Mouse (Mus musculus) stomach, embryonic 16.5 days (tissue): ENCODE measurements around the gene Lgr4. TPM values are rescaled to one million over a fixed set of nuclear protein-coding genes. Genes with fewer than 3 reads are reported as not detected.
A peak's percentile ranks its signal among the peaks of the same experiment; 100 is the strongest.
"Not testable (repeated sequence)": the region's sequence is repeated elsewhere in the genome, so short reads cannot be mapped to it uniquely, and the experiment has no call there.

Experiments
- ATAC-seq: fragments of 200-750 bp; cut with Nextera tagmentation; 2 replicates; pipeline ENCODE4 v1.8.0; 2017; ENCODE audit warnings: moderate number of reproducible peaks, moderate TSS enrichment; ENCODE audit not compliant: insufficient read depth, low FRiP score
- H3K27ac ChIP-seq: fragments of 300-500 bp; sonication (generic); 2 replicates; pipeline ENCODE4 v1.5.1; 2014; ENCODE audit warnings: low read length
- H3K27me3 ChIP-seq: fragments of 300-500 bp; sonication (generic); 2 replicates; pipeline ENCODE4 v1.6.1; 2014; ENCODE audit warnings: low read length, control low read depth, mixed read lengths; ENCODE audit not compliant: control insufficient read depth, insufficient read depth
- H3K36me3 ChIP-seq: fragments of 300-500 bp; sonication (generic); 2 replicates; pipeline ENCODE4 v1.6.1; 2014; ENCODE audit warnings: low read length; ENCODE audit not compliant: control insufficient read depth, insufficient read depth
- H3K4me1 ChIP-seq: fragments of 300-500 bp; sonication (generic); 2 replicates; pipeline ENCODE4 v1.6.1; 2014; ENCODE audit warnings: low read length, control low read depth, mixed read lengths; ENCODE audit not compliant: control insufficient read depth, insufficient read depth
- H3K4me2 ChIP-seq: fragments of 300-500 bp; sonication (generic); 2 replicates; pipeline ENCODE4 v1.6.1; 2014; ENCODE audit warnings: low read depth, low read length, mixed read lengths
- H3K4me3 ChIP-seq: fragments of 300-500 bp; sonication (generic); replicated peaks from 2 replicates; pipeline ENCODE4 v1.5.1; 2014; ENCODE audit warnings: mild to moderate bottlenecking, low read length
- H3K9ac ChIP-seq: fragments of 300-500 bp; sonication (generic); 2 replicates; pipeline ENCODE4 v1.6.1; 2014; ENCODE audit warnings: low read length
- H3K9me3 ChIP-seq: fragments of 300-500 bp; sonication (generic); replicated peaks from 2 replicates; pipeline ENCODE4 v1.6.1; 2016; ENCODE audit warnings: low read length, control low read depth; ENCODE audit not compliant: control insufficient read depth
- WGBS: fragments of 180-500 bp; shearing (Covaris S2); extraction: QIAGEN DNeasy Blood & Tissue Kit; methylation state at CpG from one replicate; pipeline ENCODE4 v1.1.7; 2014; 5-methylcytosine and 5-hydroxymethylcytosine counted together
- polyA plus RNA-seq: library from polyadenylated mRNA; unstranded; fragments of >200 nt; fragmentation: Nextera tagmentation; extraction: Ambion mirVana; gene quantifications from 2 replicates; pipeline ENCODE4 v1.2.1, GENCODE M21; 2015

The Lgr4 gene
- polyA plus RNA-seq: 17.6 and 18.2 TPM in 2 replicates

GRCm38 (mm10) chr2:109917496-109918413 lies at the start of gene Lgr4:
Gene Lgr4 (plus strand): TSS chr2:109917647.
- peaks cover 19% of the 10 kb centered on the region for H3K4me1 ChIP-seq
- ATAC-seq: peak; percentile 99
- peak within 1 kb of the TSS; percentile 92 for H3K9ac ChIP-seq
- H3K4me2 ChIP-seq: peak within 1 kb of the TSS; percentile 65
- H3K27ac ChIP-seq: peak within 1 kb of the TSS; percentile 99
- H3K27me3 ChIP-seq: no peaks in the 10 kb centered on the region
- no peaks in the 10 kb centered on the region for H3K36me3 ChIP-seq
- H3K9me3 ChIP-seq: no peaks in the 10 kb centered on the region
- under 1% methylated on average over 111 of the region's 111 CpGs for WGBS
- H3K4me3 ChIP-seq: peak within 1 kb of the TSS; percentile 89

GRCm38 (mm10) chr2:109879429-109879828 lies 38.0 kb upstream of the Lgr4 start:
- WGBS: 79% methylated on average over 4 of the region's 4 CpGs
- not testable (repeated sequence) for H3K9me3 ChIP-seq, H3K36me3 ChIP-seq, H3K4me3 ChIP-seq, H3K9ac ChIP-seq, H3K4me2 ChIP-seq, ATAC-seq, H3K27me3 ChIP-seq, H3K4me1 ChIP-seq, H3K27ac ChIP-seq

GRCm38 (mm10) chr2:109881111-109881510 lies 36.3 kb upstream of the Lgr4 start:
- WGBS: 33% methylated on average over 2 of the region's 2 CpGs
- H3K36me3 ChIP-seq: no peaks in the 10 kb centered on the region
- H3K4me2 ChIP-seq: no peak overlapping the region
- no peak overlapping the region for H3K9ac ChIP-seq
- H3K4me1 ChIP-seq: no peaks in the 10 kb centered on the region
- H3K4me3 ChIP-seq: no peak overlapping the region
- no peak overlapping the region for H3K27ac ChIP-seq
- ATAC-seq: no peak
- H3K9me3 ChIP-seq: no peaks in the 10 kb centered on the region
- no peaks in the 10 kb centered on the region for H3K27me3 ChIP-seq

GRCm38 (mm10) chr2:109881625-109882024 lies 35.8 kb upstream of the Lgr4 start:
- H3K4me3 ChIP-seq: no peak overlapping the region
- no peak overlapping the region for H3K9ac ChIP-seq
- no peak for ATAC-seq
- H3K36me3 ChIP-seq: no peaks in the 10 kb centered on the region
- no peak overlapping the region for H3K4me2 ChIP-seq
- no peaks in the 10 kb centered on the region for H3K9me3 ChIP-seq
- H3K27ac ChIP-seq: no peak overlapping the region
- no peaks in the 10 kb centered on the region for H3K27me3 ChIP-seq
- H3K4me1 ChIP-seq: no peaks in the 10 kb centered on the region
- 44% methylated on average over 1 of the region's 1 CpGs for WGBS

GRCm38 (mm10) chr2:109884106-109884505 lies 33.3 kb upstream of the Lgr4 start:
- WGBS: 69% methylated on average over 4 of the region's 4 CpGs
- Histone ChIP-seq H3K27me3 (no peaks in the 10 kb centered on the region), H3K4me2 (no peak overlapping the region), H3K9ac (no peak overlapping the region), H3K9me3 (no peaks in the 10 kb centered on the region), H3K36me3 (no peaks in the 10 kb centered on the region), H3K4me3 (no peak overlapping the region), H3K4me1 (no peaks in the 10 kb centered on the region), H3K27ac (no peak overlapping the region)
- ATAC-seq: no peak

- no peak for ATAC-seq
- H3K27ac ChIP-seq: no peak overlapping the region
- H3K4me1 ChIP-seq: no peaks in the 10 kb centered on the region
- H3K9me3 ChIP-seq: no peaks in the 10 kb centered on the region
- WGBS: 63% methylated on average over 4 of the region's 4 CpGs
- no peak overlapping the region for H3K9ac ChIP-seq
- no peaks in the 10 kb centered on the region for H3K36me3 ChIP-seq
- no peak overlapping the region for H3K4me3 ChIP-seq
- no peaks in the 10 kb centered on the region for H3K27me3 ChIP-seq
- no peak overlapping the region for H3K4me2 ChIP-seq
These were observed 32.9 kb upstream of the Lgr4 start for GRCm38 (mm10) chr2:109884507-109884906.

GRCm38 (mm10) chr2:109890068-109890467 lies 27.4 kb upstream of the Lgr4 start:
- peak overlapping the region; percentile 49 for H3K4me2 ChIP-seq
- H3K9me3 ChIP-seq: no peaks in the 10 kb centered on the region
- H3K9ac ChIP-seq: peak overlapping the region; percentile 98
- peaks cover 3% of the 10 kb centered on the region; the same call in 1 of the 2 replicates for H3K36me3 ChIP-seq
- no peaks in the 10 kb centered on the region for H3K27me3 ChIP-seq
- no peak overlapping the region for H3K27ac ChIP-seq
- ATAC-seq: no peak
- WGBS: 28% methylated on average over 4 of the region's 4 CpGs
- peak overlapping the region; percentile 99 for H3K4me3 ChIP-seq
- peaks cover 10% of the 10 kb centered on the region for H3K4me1 ChIP-seq

- peak within 1 kb of the TSS; percentile 99 for H3K4me3 ChIP-seq
- under 1% methylated on average over 35 of the region's 42 CpGs for WGBS
These were observed 26.9 kb upstream of the Lgr4 start, which contains the start of gene Lin7c for GRCm38 (mm10) chr2:109890597-109890996. Gene Lin7c (plus strand): TSS chr2:109890853.

GRCm38 (mm10) chr2:109891031-109891430 lies 26.4 kb upstream of the Lgr4 start:
- H3K36me3 ChIP-seq: peaks cover 10% of the 10 kb centered on the region
- no peaks in the 10 kb centered on the region for H3K9me3 ChIP-seq
- peaks cover 10% of the 10 kb centered on the region for H3K4me1 ChIP-seq
- H3K27me3 ChIP-seq: no peaks in the 10 kb centered on the region
- peak overlapping the region; percentile 87 for H3K27ac ChIP-seq
- H3K4me2 ChIP-seq: peak overlapping the region; percentile 90
- WGBS: under 1% methylated on average over 34 of the region's 34 CpGs
- peak; percentile 87 for ATAC-seq
- H3K4me3 ChIP-seq: peak overlapping the region; percentile 99
- peak overlapping the region; percentile 98 for H3K9ac ChIP-seq

More at GRCm38 (mm10) chr2:109890597-109890996, 26.9 kb upstream of the Lgr4 start, which contains the start of gene Lin7c:
- peaks cover 10% of the 10 kb centered on the region for H3K4me1 ChIP-seq
- H3K9ac ChIP-seq: peak within 1 kb of the TSS; percentile 98
- peak within 1 kb of the TSS; percentile 90 for H3K4me2 ChIP-seq
- H3K27me3 ChIP-seq: no peaks in the 10 kb centered on the region
- ATAC-seq: peak; percentile 99
- no peaks in the 10 kb centered on the region for H3K9me3 ChIP-seq
- peak within 1 kb of the TSS; percentile 87 for H3K27ac ChIP-seq
- peaks cover 6% of the 10 kb centered on the region; the same call in 1 of the 2 replicates for H3K36me3 ChIP-seq
